Mouse (Mus musculus) C2C12 (cell line): Measurements from ENCODE around the gene Snrpg.

ENCODE experiments used
- CEBPB ChIP-seq: IDR thresholded peaks from one replicate; pipeline ENCODE4 v1.6.1; 2011; ENCODE audit warnings: low read depth, mild to moderate bottlenecking, control low read depth, moderate library complexity
- CTCF ChIP-seq: IDR thresholded peaks from one replicate; pipeline ENCODE4 v1.5.1; 2011; ENCODE audit not compliant: control insufficient read depth, insufficient read depth, insufficient read length
- FOSL1 ChIP-seq: IDR thresholded peaks from one replicate; pipeline ENCODE4 v1.8.0; 2011; ENCODE audit warnings: mild to moderate bottlenecking, low read length; ENCODE audit not compliant: poor library complexity, insufficient read depth, severe bottlenecking
- MAX ChIP-seq: IDR thresholded peaks from one replicate; pipeline ENCODE4 v1.6.1; 2011; ENCODE audit warnings: mild to moderate bottlenecking, control low read depth
- USF1 ChIP-seq: IDR thresholded peaks from one replicate; pipeline ENCODE4 v1.6.1; 2011; ENCODE audit warnings: low read depth, mild to moderate bottlenecking, control low read depth, moderate library complexity

DNA sequence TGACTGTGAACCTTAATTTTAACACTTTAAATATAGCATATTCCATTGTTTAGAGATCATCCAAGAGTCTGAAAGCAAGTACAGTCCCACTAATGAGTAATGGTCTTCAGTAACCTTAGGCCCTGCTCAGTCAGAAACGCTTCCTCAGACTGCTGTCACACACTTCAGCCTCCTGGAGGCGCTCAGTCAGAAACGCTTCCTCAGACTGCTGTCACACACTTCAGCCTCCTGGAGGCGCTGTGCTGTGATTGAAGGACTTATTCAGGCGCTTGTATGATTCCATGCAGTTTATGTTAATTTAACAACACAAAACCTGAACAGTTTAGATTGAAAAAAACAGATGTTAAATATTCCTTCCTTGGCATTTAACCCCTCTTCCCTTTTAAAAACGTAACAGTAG, 49.4 kb downstream of the Snrpg start:
- TF ChIP-seq CTCF (no peak), MAX (no peak), CEBPB (no peak), FOSL1 (no peak), USF1 (no peak)
